Mouse (Mus musculus) embryonic facial prominence, embryonic 14.5 days (tissue): ENCODE measurements around the gene Tert. TPM values are rescaled to one million over a fixed set of nuclear protein-coding genes. Genes with fewer than 3 reads are reported as not detected.

ENCODE experiments used
- ATAC-seq: fragments of 200-750 bp; cut with Nextera tagmentation; 2 replicates; pipeline ENCODE4 v1.8.0; 2017; ENCODE audit warnings: low read depth, moderate number of reproducible peaks, moderate TSS enrichment
- DNase-seq: peaks from one replicate; pipeline ENCODE4 v3.0.0-alpha.2; 2015; ENCODE audit warnings: low spot score
- H3K27ac ChIP-seq: fragments of 300-500 bp; sonication (generic); replicated peaks from 2 replicates; pipeline ENCODE4 v1.5.1; 2014; ENCODE audit warnings: low read depth, mild to moderate bottlenecking, low read length, moderate library complexity
- H3K27me3 ChIP-seq: fragments of 300-500 bp; sonication (generic); replicated peaks from 2 replicates; pipeline ENCODE4 v1.6.1; 2014; ENCODE audit warnings: low read length; ENCODE audit not compliant: control insufficient read depth, insufficient read depth
- H3K36me3 ChIP-seq: fragments of 300-500 bp; sonication (generic); 2 replicates; pipeline ENCODE4 v1.6.1; 2014; ENCODE audit warnings: low read length, mixed read lengths; ENCODE audit not compliant: control insufficient read depth, insufficient read depth
- H3K4me1 ChIP-seq: fragments of 300-500 bp; sonication (generic); 2 replicates; pipeline ENCODE4 v1.6.1; 2014; ENCODE audit warnings: antibody characterized with exemption, low read length; ENCODE audit not compliant: control insufficient read depth, insufficient read depth
- H3K4me2 ChIP-seq: fragments of 300-500 bp; sonication (generic); 2 replicates; pipeline ENCODE4 v1.6.1; 2014; ENCODE audit warnings: low read depth, mild to moderate bottlenecking, low read length, moderate library complexity, mixed read lengths
- H3K4me3 ChIP-seq: fragments of 300-500 bp; sonication (generic); 2 replicates; pipeline ENCODE4 v1.5.1; 2014; ENCODE audit warnings: low read depth, mild to moderate bottlenecking, low read length
- H3K9ac ChIP-seq: fragments of 300-500 bp; sonication (generic); 2 replicates; pipeline ENCODE4 v1.6.1; 2014; ENCODE audit warnings: low read depth, mild to moderate bottlenecking, low read length, moderate library complexity, mixed read lengths
- H3K9me3 ChIP-seq: fragments of 300-500 bp; sonication (generic); 2 replicates; pipeline ENCODE4 v1.6.1; 2016; ENCODE audit warnings: low read length; ENCODE audit not compliant: control insufficient read depth
- WGBS: fragments of 180-500 bp; shearing (Covaris S2); extraction: QIAGEN DNeasy Blood & Tissue Kit; methylation state at CpG from one replicate; pipeline ENCODE4 v1.1.7; 2014; 5-methylcytosine and 5-hydroxymethylcytosine counted together
- polyA plus RNA-seq: library from polyadenylated mRNA; unstranded; fragments of >200 nt; fragmentation: Nextera tagmentation; extraction: Ambion mirVana; gene quantifications from 2 replicates; pipeline ENCODE4 v1.2.1, GENCODE M21; 2014

Gene Tert
- polyA plus RNA-seq, 1 experiment from 2014 or later = 2.2 TPM

- Histone ChIP-seq H3K4me3 (peak overlapping the region; percentile 65), H3K27ac (peak overlapping the region; percentile 78; the same call in 1 of the 2 replicates), H3K36me3 (peaks cover 30% of the 10 kb centered on the region), H3K9me3 (no peaks in the 10 kb centered on the region), H3K4me2 (peak overlapping the region; percentile 77), H3K4me1 (peaks cover 10% of the 10 kb centered on the region), H3K27me3 (no peaks in the 10 kb centered on the region), H3K9ac (peak overlapping the region; percentile 80)
- ATAC-seq = peak; percentile 74
- peak; percentile 1 for DNase-seq
- WGBS = 5% methylated on average over 20 of the region's 39 CpGs
Observed at GRCm38 (mm10) chr13:73604156-73604957, 22.4 kb upstream of the Tert start.

GRCm38 (mm10) chr13:73618406-73618805 is 8.3 kb upstream of the Tert start:
- DNase-seq (no peak), ATAC-seq (peak; percentile 33; the same call in 1 of the 2 replicates)
- WGBS = 92% methylated on average over 5 of the region's 5 CpGs
- H3K36me3 ChIP-seq = peaks cover 86% of the 10 kb centered on the region
- no peak overlapping the region for H3K27ac ChIP-seq
- H3K4me3 ChIP-seq = no peak overlapping the region
- H3K4me2 ChIP-seq = no peak overlapping the region
- H3K27me3 ChIP-seq = no peaks in the 10 kb centered on the region
- no peaks in the 10 kb centered on the region for H3K9me3 ChIP-seq
- H3K4me1 ChIP-seq = no peaks in the 10 kb centered on the region
- no peak overlapping the region for H3K9ac ChIP-seq

GRCm38 (mm10) chr13:73620637-73621036 is 6.1 kb upstream of the Tert start:
- Histone ChIP-seq H3K4me2 (no peak overlapping the region), H3K9me3 (no peaks in the 10 kb centered on the region), H3K27me3 (no peaks in the 10 kb centered on the region), H3K4me1 (no peaks in the 10 kb centered on the region), H3K36me3 (peaks cover 64% of the 10 kb centered on the region), H3K4me3 (no peak overlapping the region), H3K9ac (no peak overlapping the region), H3K27ac (no peak overlapping the region)
- DNase-seq (peak; percentile 18), ATAC-seq (no peak)
- 71% methylated on average over 6 of the region's 6 CpGs for WGBS

- H3K27ac ChIP-seq = no peak overlapping the region
- peaks cover 27% of the 10 kb centered on the region for H3K36me3 ChIP-seq
- H3K9me3 ChIP-seq = no peaks in the 10 kb centered on the region
- H3K27me3 ChIP-seq = no peaks in the 10 kb centered on the region
- peak overlapping the region; percentile 74 for H3K9ac ChIP-seq
- DNase-seq (no peak), ATAC-seq (no peak)
- peak overlapping the region; percentile 67 for H3K4me2 ChIP-seq
- peaks cover 7% of the 10 kb centered on the region for H3K4me1 ChIP-seq
- peak overlapping the region; percentile 57 for H3K4me3 ChIP-seq
- WGBS = 45% methylated on average over 6 of the region's 6 CpGs
Observed at GRCm38 (mm10) chr13:73626410-73626744, 334 bp upstream of the Tert start.

- no peak for ATAC-seq
- Histone ChIP-seq H3K9me3 (no peaks in the 10 kb centered on the region), H3K27ac (no peak overlapping the region), H3K4me3 (no peak overlapping the region), H3K4me1 (peaks cover 7% of the 10 kb centered on the region), H3K4me2 (no peak overlapping the region), H3K27me3 (no peaks in the 10 kb centered on the region), H3K36me3 (peaks cover 26% of the 10 kb centered on the region), H3K9ac (no peak overlapping the region)
- 84% methylated on average over 11 of the region's 11 CpGs for WGBS
- no peak for DNase-seq
Observed at GRCm38 (mm10) chr13:73628586-73629113, 1.9 kb downstream of the Tert start.

- DNase-seq (no peak), ATAC-seq (no peak)
Observed at GRCm38 (mm10) chr13:73631837-73632236, 5.1 kb downstream of the Tert start.

GRCm38 (mm10) chr13:73637826-73638225 is 11.1 kb downstream of the Tert start:
- H3K4me3 ChIP-seq = no peak overlapping the region
- no peak for DNase-seq

More at GRCm38 (mm10) chr13:73631837-73632236, 5.1 kb downstream of the Tert start:
- no peak overlapping the region for H3K9ac ChIP-seq
- H3K4me3 ChIP-seq = no peak overlapping the region
- 87% methylated on average over 3 of the region's 3 CpGs for WGBS
- H3K4me1 ChIP-seq = peaks cover 7% of the 10 kb centered on the region
- peaks cover 48% of the 10 kb centered on the region for H3K36me3 ChIP-seq
- H3K27me3 ChIP-seq = no peaks in the 10 kb centered on the region
- H3K9me3 ChIP-seq = no peaks in the 10 kb centered on the region
- no peak overlapping the region for H3K27ac ChIP-seq
- no peak overlapping the region for H3K4me2 ChIP-seq

GRCm38 (mm10) chr13:73641296-73641695 is 14.6 kb downstream of the Tert start:
- ATAC-seq (no peak), DNase-seq (no peak)
- no peak overlapping the region for H3K4me2 ChIP-seq
- H3K36me3 ChIP-seq = peaks cover 32% of the 10 kb centered on the region; the same call in 1 of the 2 replicates
- H3K27ac ChIP-seq = no peak overlapping the region
- H3K27me3 ChIP-seq = no peaks in the 10 kb centered on the region
- no peak overlapping the region for H3K9ac ChIP-seq
- H3K9me3 ChIP-seq = no peaks in the 10 kb centered on the region
- no peak overlapping the region for H3K4me3 ChIP-seq
- 79% methylated on average over 4 of the region's 4 CpGs for WGBS
- H3K4me1 ChIP-seq = no peaks in the 10 kb centered on the region

More at GRCm38 (mm10) chr13:73637826-73638225, 11.1 kb downstream of the Tert start:
- no peak overlapping the region for H3K27ac ChIP-seq
- H3K4me1 ChIP-seq = no peaks in the 10 kb centered on the region
- no peaks in the 10 kb centered on the region for H3K9me3 ChIP-seq
- H3K9ac ChIP-seq = no peak overlapping the region
- no peak overlapping the region for H3K4me2 ChIP-seq
- 81% methylated on average over 6 of the region's 6 CpGs for WGBS
- no peaks in the 10 kb centered on the region for H3K27me3 ChIP-seq
- ATAC-seq = no peak
- peaks cover 44% of the 10 kb centered on the region for H3K36me3 ChIP-seq
